Mouse (Mus musculus): Measurements from ENCODE around the gene Lce3d. TPM values are rescaled to one million over a fixed set of nuclear protein-coding genes. Genes with fewer than 3 reads are reported as not detected.

Lce3d gene
- polyA plus RNA-seq, 1 experiment from 2014 or later = not detected

Other genes with a start within 250 kb of the Lce3d start
- not detected in 2 replicates for gene Lce1e, start 248.3 kb upstream of the Lce3d start, polyA plus RNA-seq (2015; fragmentation: Nextera tagmentation; extraction: Ambion mirVana)
- not detected in 2 replicates for gene Lce1f, start 237.0 kb upstream of the Lce3d start, polyA plus RNA-seq (2015; fragmentation: Nextera tagmentation; extraction: Ambion mirVana)
- not detected in 2 replicates for gene Gm38119, start 218.3 kb upstream of the Lce3d start, polyA plus RNA-seq (2015; fragmentation: Nextera tagmentation; extraction: Ambion mirVana)
- gene Lce1g, start 205.1 kb upstream of the Lce3d start, polyA plus RNA-seq (2015; fragmentation: Nextera tagmentation; extraction: Ambion mirVana) = not detected in 2 replicates
- not detected in 2 replicates for gene Lce1h, start 192.3 kb upstream of the Lce3d start, polyA plus RNA-seq (2015; fragmentation: Nextera tagmentation; extraction: Ambion mirVana)
- gene Lce1i, start 178.5 kb upstream of the Lce3d start, polyA plus RNA-seq (2015; fragmentation: Nextera tagmentation; extraction: Ambion mirVana) = not detected in 2 replicates
- not detected in 2 replicates for gene Lce1j, start 166.9 kb upstream of the Lce3d start, polyA plus RNA-seq (2015; fragmentation: Nextera tagmentation; extraction: Ambion mirVana)
- gene Lce1k, start 149.5 kb upstream of the Lce3d start, polyA plus RNA-seq (2015; fragmentation: Nextera tagmentation; extraction: Ambion mirVana) = not detected in 2 replicates
- not detected in 2 replicates for gene Kprp, start 130.1 kb upstream of the Lce3d start, polyA plus RNA-seq (2015; fragmentation: Nextera tagmentation; extraction: Ambion mirVana)
- not detected in 2 replicates for gene Lce1l, start 106.1 kb upstream of the Lce3d start, polyA plus RNA-seq (2015; fragmentation: Nextera tagmentation; extraction: Ambion mirVana)
- not detected in 2 replicates for gene 2310050C09Rik, start 87.2 kb upstream of the Lce3d start, polyA plus RNA-seq (2015; fragmentation: Nextera tagmentation; extraction: Ambion mirVana)
- gene Lce3a, start 31.2 kb upstream of the Lce3d start, polyA plus RNA-seq (2015; fragmentation: Nextera tagmentation; extraction: Ambion mirVana) = not detected in 2 replicates
- not detected in 2 replicates for gene Lce3b, start 24.4 kb upstream of the Lce3d start, polyA plus RNA-seq (2015; fragmentation: Nextera tagmentation; extraction: Ambion mirVana)
- gene Lce3c, start 12.9 kb upstream of the Lce3d start, polyA plus RNA-seq (2015; fragmentation: Nextera tagmentation; extraction: Ambion mirVana) = not detected in 2 replicates
- not detected in 2 replicates for gene Lce3e, start 9.7 kb downstream of the Lce3d start, polyA plus RNA-seq (2015; fragmentation: Nextera tagmentation; extraction: Ambion mirVana)
- not detected in 2 replicates for gene Lce3f, start 34.8 kb downstream of the Lce3d start, polyA plus RNA-seq (2015; fragmentation: Nextera tagmentation; extraction: Ambion mirVana)
- 0.30 and 0.31 TPM in 2 replicates for gene Crct1, start 58.3 kb downstream of the Lce3d start, polyA plus RNA-seq (2015; fragmentation: Nextera tagmentation; extraction: Ambion mirVana)
- not detected in 2 replicates for gene Lce1m, start 61.7 kb downstream of the Lce3d start, polyA plus RNA-seq (2015; fragmentation: Nextera tagmentation; extraction: Ambion mirVana)
- not detected in 2 replicates for gene Gm4858, start 111.4 kb downstream of the Lce3d start, polyA plus RNA-seq (2015; fragmentation: Nextera tagmentation; extraction: Ambion mirVana)
- not detected in 2 replicates for gene Crnn, start 187.4 kb downstream of the Lce3d start, polyA plus RNA-seq (2015; fragmentation: Nextera tagmentation; extraction: Ambion mirVana)
- not detected in 2 replicates for gene Flg2, start 239.9 kb downstream of the Lce3d start, polyA plus RNA-seq (2015; fragmentation: Nextera tagmentation; extraction: Ambion mirVana)